Mouse (Mus musculus): ENCODE data around the gene Trim30a. TPM values are rescaled to one million over a fixed set of nuclear protein-coding genes. Genes with fewer than 3 reads are reported as not detected.
"Not testable (repeated sequence)": the region's sequence is repeated elsewhere in the genome, so short reads cannot be mapped to it uniquely, and the experiment has no call there.

The Trim30a gene
- total RNA-seq (2017): 50.5 to 91.1 TPM (median 54.1 TPM) in 3 replicates

DNA sequence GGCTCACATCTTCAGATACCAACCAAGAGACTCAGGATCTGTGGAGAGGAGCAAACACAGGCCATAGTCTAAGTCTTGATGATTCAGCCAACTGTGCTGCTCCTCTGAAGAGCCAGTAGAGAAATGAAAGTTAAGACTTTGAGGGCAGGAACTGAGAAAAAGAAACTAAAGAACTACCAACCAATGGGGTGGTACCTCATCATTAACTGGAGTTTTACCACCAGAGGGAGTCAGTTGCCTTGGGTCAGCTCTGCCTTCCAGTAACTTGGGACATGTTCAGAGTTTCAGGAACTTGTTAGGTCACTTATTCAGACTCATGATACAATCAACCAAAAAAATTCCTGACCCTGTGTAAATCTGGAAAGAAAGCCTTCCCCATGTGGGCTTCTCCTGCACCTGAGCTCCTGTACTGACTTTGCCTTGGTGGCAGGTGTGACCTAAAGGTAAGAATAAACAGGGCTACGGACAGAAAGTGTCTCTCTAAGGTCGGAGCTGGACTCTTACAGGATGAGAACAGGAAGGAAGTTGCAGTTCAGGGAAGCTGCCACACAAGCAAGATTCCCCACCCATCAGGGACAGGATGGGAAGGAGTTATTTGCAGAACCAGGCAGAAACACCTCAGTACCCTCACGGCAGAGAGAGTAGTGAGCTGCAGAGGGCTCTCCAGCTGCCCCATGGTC, at the start of gene Trim30a:
Trim30a (minus strand) TSS at position 129 of the 680 bp plus-strand sequence.
- ATAC-seq (replicated peaks; ENCODE audit: insufficient number of reproducible peaks, low FRiP score, low TSS enrichment, poor library complexity, severe bottlenecking): peak; percentile 98

DNA sequence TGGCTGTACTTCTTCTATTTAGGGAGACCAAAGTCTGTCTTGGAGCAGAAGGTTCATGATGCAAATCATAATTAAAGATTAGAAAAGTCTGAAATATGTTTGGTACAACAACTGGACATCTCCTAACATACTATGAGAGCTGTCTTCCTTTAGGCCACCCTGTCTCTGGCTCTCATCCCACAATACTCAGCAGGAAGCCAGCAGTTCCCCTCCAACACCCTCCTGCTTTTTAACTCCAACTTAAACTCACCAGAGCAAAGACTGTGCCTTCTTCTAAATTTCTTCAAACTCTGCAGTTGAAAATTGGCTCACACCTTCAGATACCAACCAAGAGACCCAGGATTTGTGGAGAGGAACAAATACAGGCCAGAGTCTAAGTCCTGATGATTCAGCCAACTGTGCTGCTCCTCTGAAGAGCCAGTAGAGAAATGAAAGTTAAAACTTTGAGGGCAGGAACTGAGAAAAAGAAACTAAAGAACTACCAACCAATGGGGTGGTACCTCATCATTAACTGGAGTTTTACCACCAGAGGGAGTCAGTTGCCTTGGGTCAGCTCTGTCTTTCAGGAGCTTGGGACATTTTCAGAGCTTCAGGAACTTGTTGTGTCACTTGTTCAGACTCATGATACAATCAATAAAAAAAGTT, 42.5 kb upstream of the Trim30a start, which contains the start of gene Trim30d:
Trim30d (minus strand) TSS at position 429 of the 645 bp plus-strand sequence.
- peak; percentile 99 for ATAC-seq (replicated peaks; ENCODE audit: insufficient number of reproducible peaks, low FRiP score, low TSS enrichment, poor library complexity, severe bottlenecking)

DNA sequence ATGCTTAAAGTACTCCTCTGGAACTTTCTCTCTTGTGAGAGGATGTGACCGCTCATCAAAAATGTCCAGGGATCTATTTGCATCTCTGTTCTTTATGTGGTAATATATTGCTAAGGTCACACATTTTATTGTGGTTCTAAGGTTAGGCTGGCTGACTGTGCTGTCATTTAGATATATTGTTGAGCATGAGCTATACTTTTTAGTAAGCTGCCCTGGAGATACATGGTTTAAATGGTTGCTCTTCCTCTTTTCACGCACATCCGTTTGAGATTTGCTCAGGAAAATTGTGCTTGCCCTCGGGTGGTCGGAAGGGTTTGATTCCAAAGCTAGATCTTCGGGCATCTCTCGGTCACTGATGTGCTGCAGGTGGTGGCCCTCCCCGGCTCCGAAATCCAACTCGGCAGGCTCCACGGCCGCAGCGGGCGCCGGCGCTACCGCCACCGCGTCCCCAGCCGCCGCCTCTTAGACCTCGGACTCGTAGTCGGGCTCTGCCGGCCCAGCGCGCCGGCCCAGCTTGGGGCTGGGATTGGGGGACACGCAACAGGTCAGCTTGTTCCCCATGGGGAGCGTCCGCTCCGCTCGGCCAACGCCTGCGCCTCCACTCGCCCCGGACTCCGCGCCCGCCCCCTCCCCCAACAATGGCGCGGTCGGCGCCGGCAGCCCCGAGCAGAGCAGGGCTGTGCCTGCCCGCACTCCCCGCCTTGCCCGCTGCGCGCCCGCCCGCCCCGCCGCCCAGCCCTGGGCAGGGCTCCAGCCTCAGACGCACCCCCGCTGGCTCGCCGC, 36.8 kb upstream of the Trim30a start:
- no peak for ATAC-seq (replicated peaks; ENCODE audit: insufficient number of reproducible peaks, low FRiP score, low TSS enrichment, poor library complexity, severe bottlenecking)

DNA sequence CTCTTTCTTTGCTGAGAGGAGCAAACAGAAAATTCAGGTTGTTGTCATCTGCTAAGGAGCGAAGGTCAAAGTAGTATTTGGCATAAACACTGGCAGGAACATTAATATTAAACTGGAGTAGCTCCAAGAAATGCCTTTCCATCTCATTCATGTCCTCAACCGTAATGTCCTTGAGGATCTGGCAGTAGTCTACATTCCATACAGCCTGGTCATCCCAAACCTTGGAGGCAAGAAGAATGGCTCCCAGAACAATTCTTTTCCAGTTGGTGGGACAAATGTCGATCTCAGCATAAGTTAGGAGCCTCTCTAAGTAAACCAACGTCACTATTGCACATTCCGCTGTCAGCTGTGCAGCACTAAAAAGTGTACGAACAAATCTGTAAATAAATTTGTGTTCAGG, 36.2 kb upstream of the Trim30a start:
- ATAC-seq (replicated peaks; ENCODE audit: insufficient number of reproducible peaks, low FRiP score, low TSS enrichment, poor library complexity, severe bottlenecking): not testable (repeated sequence)

DNA sequence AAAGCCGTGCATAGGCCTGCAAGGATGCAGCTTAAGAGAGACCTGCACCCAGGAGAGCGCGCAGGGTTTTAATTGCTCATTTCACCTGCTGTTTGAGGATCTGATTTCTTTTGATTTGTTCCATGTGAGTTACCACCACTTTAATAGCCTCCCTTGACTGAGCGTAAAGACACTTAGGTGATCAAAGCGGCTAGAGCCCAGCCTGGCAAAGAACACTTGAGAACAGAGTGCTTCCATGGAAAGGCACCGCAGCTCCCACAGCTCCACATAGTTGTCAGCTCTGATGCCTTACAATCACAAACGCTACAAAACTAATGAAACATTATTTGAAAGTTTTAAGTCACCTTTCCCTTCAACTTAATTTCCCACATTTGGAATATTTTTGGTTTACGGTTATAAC, 34.5 kb upstream of the Trim30a start:
- ATAC-seq (replicated peaks; ENCODE audit: insufficient number of reproducible peaks, low FRiP score, low TSS enrichment, poor library complexity, severe bottlenecking): not testable (repeated sequence)

DNA sequence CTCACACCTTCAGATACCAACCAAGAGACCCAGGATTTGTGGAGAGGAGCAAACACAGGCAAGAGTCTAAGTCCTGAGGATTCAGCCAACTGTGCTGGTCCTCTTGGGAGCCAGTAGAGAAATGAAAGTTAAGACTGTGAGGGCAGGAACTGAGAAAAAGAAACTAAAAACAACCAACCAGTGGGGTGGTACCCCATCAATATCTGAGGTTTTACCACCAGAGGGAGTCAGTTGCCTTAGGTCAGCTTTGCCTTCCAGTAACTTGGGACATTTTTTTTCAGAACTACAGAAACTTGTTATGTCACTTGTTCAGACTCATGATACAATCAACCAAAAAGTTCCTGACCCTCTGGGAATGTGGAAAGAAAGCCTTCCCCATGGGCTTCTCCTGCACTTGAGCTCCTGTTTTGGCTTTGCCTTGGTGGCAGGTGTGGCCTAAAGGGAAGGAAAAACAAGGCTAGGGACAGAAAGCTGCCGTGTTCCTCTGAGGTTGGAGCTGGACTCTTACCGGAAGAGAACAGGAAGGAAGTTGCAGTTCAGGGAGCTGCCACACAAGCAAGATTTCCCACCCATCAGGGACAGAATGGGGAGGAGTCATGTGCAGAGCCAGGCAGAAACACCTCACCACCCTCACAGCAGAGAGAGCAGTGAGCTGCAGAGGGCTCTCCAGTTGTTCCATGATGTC, 18.9 kb downstream of the Trim30a start:
- ATAC-seq (replicated peaks; ENCODE audit: insufficient number of reproducible peaks, low FRiP score, low TSS enrichment, poor library complexity, severe bottlenecking): peak; percentile 89

DNA sequence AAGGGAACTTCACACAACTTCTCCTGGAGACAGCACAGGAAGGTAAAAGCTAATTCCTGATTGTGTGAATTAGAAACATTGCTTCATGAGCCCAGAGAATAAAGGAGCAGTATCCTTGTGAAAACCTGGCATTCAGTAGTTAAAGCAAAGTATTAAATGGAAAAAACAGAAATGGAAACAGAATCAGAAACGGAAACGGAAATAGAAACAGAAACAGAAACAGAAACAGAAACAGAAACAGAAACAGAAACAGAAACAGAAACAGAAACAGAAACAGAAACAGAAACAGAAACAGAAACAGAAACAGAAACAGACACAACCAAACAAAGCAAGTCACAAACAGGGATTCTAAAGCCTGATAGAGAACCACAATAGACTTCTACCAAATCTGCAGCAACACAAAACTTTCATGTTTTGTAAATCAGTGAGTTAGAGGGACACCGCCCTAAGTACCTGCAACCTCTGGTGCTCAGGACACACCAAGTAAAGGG, 60.5 kb downstream of the Trim30a start:
- no peak for ATAC-seq (replicated peaks; ENCODE audit: insufficient number of reproducible peaks, low FRiP score, low TSS enrichment, poor library complexity, severe bottlenecking)

DNA sequence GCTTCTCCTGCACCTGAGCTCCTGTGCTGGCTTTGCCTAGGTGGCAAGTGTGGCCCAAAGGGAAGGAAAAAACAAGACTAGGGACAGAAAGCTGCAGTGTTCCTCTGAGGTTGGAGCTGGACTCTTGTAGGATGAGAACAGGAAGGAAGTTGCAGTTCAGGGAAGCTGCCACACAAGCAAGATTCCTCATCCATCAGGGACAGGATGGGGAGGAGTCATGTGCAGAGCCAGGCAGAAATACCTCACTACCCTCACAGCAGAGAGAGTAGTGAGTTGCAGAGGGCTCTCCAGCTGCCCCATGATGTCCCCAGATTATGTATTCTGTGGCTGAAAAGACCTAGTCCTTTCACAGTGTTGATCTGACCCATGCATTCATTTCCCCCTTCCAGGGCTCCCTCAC, 63.9 kb downstream of the Trim30a start:
- ATAC-seq (replicated peaks; ENCODE audit: insufficient number of reproducible peaks, low FRiP score, low TSS enrichment, poor library complexity, severe bottlenecking): no peak

DNA sequence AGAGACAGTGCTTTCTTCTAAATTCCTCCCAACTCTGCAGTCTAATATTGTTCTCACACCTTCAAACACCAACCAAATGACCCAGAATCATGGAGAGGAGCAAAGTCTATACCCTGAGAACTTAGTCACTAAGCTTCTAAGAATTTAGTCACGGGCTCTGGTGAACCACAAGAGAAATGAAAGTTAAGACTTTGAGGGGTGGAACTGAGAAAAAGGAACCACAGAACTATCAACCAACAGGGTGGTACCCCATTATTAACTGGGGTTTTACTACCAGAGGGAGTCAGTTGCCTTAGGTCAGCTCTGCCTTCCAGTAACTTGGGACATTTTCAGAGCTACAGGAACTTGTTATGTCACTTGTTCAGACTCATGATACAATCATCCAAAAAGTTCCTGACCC, 64.3 kb downstream of the Trim30a start, which contains the start of gene Trim30c:
Trim30c (minus strand) TSS at position 140 of the 400 bp plus-strand sequence.
- ATAC-seq (replicated peaks; ENCODE audit: insufficient number of reproducible peaks, low FRiP score, low TSS enrichment, poor library complexity, severe bottlenecking): peak; percentile 40; the same call in 1 of the 2 replicates

DNA sequence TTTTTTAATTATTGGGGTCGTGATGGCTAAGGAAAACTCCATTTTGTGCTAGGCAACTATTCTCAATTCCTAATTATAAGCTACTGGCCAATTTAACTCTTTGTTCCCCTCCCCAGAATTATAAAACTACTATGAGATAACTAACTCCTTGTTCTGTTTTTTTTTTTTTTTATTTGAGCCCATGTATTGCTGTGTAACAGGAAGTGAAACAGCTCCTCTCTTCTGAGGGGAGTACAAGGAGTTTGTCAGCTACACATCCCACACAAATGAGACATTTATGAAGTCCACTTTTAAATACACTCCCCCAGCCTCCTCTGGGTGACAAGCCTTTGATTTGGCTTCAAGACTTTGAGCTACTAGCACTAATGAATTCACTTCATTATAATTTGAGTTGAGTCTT, 66.5 kb downstream of the Trim30a start:
- ATAC-seq (replicated peaks; ENCODE audit: insufficient number of reproducible peaks, low FRiP score, low TSS enrichment, poor library complexity, severe bottlenecking): no peak

DNA sequence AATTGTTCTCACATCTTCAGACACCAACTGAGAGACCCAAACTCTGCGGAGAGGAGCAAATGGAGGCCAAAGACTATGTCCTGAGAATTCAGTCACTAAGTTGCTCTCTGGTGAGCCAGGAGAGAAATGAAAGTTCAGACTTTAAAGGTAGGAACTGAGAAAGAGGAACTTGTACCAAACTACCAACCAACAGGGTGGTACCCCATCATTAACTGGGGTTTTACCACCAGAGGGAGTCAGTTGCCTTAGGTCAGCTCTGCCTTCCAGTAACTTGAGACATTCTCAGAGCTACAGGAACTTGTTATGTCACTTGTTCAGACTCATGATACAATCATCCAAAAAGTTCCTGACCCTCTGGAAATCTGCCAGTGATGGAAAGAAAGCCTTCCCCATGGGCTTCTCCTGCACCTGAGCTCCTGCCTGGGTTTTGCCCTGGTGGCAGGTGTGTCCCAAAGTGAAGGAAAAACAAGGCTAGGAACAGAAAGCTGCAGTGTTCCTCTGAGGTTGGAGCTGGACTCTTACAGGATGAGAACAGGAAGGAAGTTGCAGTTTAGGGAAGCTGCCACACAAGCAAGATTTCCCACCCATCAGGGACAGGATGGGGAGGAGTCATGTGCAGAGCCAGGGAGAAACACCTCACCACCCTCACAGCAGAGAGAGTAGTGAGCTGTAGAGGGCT, 95.1 kb downstream of the Trim30a start, which contains the start of gene Trim30b:
Trim30b (minus strand) TSS at position 149 of the 679 bp plus-strand sequence.
- peak; percentile 82 for ATAC-seq (replicated peaks; ENCODE audit: insufficient number of reproducible peaks, low FRiP score, low TSS enrichment, poor library complexity, severe bottlenecking)

DNA sequence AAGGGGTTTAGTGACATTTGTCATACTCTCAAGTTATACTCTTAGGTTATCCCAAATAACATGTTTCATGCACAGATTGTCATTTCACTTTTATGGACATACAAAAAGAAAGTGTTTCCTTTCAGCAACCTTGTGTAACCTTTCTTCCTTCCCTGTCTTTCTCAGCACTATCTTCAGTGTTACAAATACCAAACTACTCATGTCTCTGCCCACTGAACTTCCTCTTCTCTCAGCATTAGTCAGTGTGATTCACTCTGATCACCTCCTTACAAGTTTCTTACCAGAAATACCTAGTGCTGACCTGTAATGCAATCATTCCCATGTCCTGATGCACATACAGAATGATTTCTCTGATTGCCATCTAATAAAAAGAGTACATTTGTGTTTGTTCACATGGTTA, 98.7 kb downstream of the Trim30a start:
- ATAC-seq (replicated peaks; ENCODE audit: insufficient number of reproducible peaks, low FRiP score, low TSS enrichment, poor library complexity, severe bottlenecking): no peak; the same call in 1 of the 2 replicates

Other genes with a start within 250 kb of the Trim30a start
- gene Trim6, start 246.4 kb downstream of the Trim30a start, total RNA-seq (2017): 0.21 to 1.6 TPM in 2 of 3 replicates, not detected in the other
- 41.8 to 60.5 TPM (median 42.8 TPM) in 3 replicates for gene Trim34a, start 220.7 kb downstream of the Trim30a start, total RNA-seq (2017)
- gene Trim5, start 177.1 kb downstream of the Trim30a start, total RNA-seq (2017): 16.7 to 39.3 TPM (median 25.4 TPM) in 3 replicates
- gene Trim12a, start 149.7 kb downstream of the Trim30a start, total RNA-seq (2017): 151 to 341 TPM (median 152 TPM) in 3 replicates
- gene Trim34b, start 135.7 kb downstream of the Trim30a start, total RNA-seq (2017): 1.6 to 6.2 TPM (median 1.8 TPM) in 3 replicates
- 38.3 to 79.6 TPM (median 51.5 TPM) in 3 replicates for gene Trim12c, start 111.8 kb downstream of the Trim30a start, total RNA-seq (2017)
- 23.5 to 27.5 TPM (median 27.2 TPM) in 3 replicates for gene Trim30b, start 95.3 kb downstream of the Trim30a start, total RNA-seq (2017)
- 0.58 to 1.1 TPM in 2 of 3 replicates, not detected in the other for gene Trim30c, start 64.4 kb downstream of the Trim30a start, total RNA-seq (2017)
- gene Trim30d, start 42.7 kb upstream of the Trim30a start, total RNA-seq (2017): 26.0 to 47.8 TPM (median 29.6 TPM) in 3 replicates
- not detected in 3 replicates for gene Olfr651, start 84.9 kb upstream of the Trim30a start, total RNA-seq (2017)
- gene Olfr652, start 95.7 kb upstream of the Trim30a start, total RNA-seq (2017): not detected in 3 replicates
- not detected in 3 replicates for gene Olfr653, start 112.1 kb upstream of the Trim30a start, total RNA-seq (2017)
- 0.67 TPM in 1 of 3 replicates, not detected in the others for gene Olfr654, start 121.8 kb upstream of the Trim30a start, total RNA-seq (2017)
- gene Olfr655, start 136.6 kb upstream of the Trim30a start, total RNA-seq (2017): not detected in 3 replicates
- gene Olfr656, start 148.8 kb upstream of the Trim30a start, total RNA-seq (2017): not detected in 3 replicates
- not detected in 3 replicates for gene Olfr657, start 159.6 kb upstream of the Trim30a start, total RNA-seq (2017)
- gene Olfr658, start 182.1 kb upstream of the Trim30a start, total RNA-seq (2017): not detected in 3 replicates
- gene Olfr659, start 201.6 kb upstream of the Trim30a start, total RNA-seq (2017): not detected in 3 replicates
- gene Olfr661, start 221.3 kb upstream of the Trim30a start, total RNA-seq (2017): not detected in 3 replicates

Measured in monocyte, adult 5-6 weeks (primary cell).